Mouse (Mus musculus): ENCODE results near the gene Vsig2.

The Vsig2 gene

DNA sequence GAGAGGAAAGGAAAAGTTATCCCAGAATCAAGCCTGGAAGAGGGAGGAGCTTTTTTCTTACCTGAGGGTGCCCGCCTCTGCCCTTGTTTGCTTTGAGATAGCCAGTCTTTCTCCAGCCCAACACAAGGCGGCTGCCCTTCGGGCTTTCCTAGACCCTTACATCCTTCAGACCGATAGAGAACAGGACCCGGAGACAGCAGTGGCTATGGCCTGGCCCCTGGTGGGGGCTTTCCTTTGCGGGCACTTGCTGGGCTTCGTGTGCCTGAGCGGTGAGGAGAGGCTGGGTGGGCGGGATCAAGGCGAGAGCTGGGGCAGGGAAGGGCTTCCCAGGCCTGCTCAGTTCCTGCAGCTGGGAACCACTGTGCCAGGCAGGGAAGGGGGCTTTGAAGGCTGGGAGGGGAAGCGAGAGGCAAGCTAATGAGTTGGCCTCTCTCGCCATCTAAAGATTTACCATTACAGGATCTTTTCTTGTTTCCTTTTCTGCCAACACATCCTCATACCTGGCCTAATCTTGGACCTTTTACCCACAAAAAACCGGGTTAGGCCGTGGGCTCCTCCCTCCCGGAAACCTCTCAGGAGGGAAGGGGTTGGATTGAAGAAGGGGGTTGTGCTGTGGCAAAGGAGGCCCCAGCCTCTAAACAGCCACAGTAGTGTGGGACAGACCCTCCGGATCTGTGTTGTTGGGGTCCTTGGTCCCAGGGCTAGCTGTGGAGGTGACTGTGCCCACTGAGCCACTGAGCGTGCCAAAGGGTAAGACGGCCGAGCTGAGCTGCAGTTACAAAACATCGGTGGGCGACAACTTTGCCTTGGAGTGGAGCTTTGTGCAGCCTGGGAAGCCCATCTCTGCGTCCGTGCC, at the start of gene Vsig2:
Gene Vsig2 (plus strand): TSS at position 86 of the 856 bp plus-strand sequence.
- DNase-seq (ENCODE audit: low spot score) = peak; percentile 27

DNA sequence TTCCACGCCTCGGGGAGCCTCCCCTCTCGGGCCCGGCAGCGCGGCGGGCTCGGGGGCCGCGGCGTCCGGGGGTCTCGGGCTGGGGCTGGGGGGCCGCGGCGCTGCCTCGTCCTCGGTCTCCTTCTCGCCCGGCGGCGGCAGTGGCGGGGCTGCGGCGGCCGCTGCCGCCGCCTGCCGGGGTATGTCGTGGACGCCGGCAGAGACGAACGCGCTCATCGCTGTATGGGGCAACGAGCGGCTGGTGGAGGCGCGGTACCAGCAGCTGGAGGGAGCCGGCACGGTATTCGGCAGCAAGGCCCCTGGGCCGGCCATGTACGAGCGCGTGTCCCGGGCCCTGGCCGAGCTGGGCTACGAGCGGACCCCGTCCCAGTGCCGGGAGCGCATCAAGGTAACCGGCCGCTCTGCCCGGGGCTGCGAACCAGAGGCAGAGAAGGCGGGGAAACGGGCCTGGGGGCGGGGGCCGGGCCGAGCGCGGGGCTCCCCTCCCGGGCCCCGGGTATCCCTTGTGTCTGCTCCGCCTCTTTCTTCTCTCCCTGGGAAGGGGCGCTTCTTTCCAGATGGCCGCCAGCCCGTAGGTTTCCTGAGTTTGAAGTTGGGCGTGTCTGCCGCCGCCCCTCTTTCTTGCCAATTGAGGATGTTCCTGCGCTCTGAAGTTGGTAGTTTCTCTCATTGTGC, 49.5 kb upstream of the Vsig2 start:
- peak; percentile 32 for DNase-seq (ENCODE audit: low spot score)

DNA sequence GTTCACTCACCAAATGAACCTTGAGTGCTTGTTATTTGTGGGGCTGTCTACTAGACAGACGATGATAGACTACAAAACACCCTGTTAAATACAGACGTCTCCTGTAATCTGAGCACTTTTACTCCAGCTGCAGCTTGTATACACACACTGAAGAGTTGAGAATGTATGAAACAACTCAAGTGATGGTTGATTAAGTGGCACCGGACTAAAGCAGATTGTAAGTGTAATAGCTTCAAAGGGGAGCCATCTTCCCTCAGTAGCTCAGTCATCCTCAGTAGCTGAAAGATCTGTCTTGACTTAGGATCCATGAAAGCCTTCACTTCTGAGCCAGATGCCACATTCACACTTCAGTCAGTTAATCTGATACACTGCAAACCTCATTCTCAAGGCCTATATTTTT, 43.3 kb upstream of the Vsig2 start:
- DNase-seq (ENCODE audit: low spot score) = no peak

DNA sequence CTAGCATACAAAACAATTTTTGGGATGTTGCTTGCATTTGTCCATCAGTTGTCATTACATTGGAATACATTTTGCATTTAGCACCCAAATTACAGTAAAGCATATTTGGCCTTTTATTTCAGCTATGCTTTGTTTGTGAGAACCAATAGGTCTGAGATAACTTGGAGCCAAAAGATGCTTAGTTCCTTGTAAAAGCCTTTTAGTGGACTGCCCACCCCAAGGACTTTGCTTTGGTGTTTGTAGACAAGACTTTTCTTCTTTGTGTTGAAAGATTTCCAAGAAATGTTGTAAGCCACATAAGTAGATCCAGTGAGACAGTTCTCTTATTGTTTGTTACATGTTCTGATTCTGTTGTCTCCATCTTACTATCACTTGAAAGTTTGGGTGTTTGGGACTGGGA, 42.7 kb upstream of the Vsig2 start:
- DNase-seq (ENCODE audit: low spot score) = no peak

DNA sequence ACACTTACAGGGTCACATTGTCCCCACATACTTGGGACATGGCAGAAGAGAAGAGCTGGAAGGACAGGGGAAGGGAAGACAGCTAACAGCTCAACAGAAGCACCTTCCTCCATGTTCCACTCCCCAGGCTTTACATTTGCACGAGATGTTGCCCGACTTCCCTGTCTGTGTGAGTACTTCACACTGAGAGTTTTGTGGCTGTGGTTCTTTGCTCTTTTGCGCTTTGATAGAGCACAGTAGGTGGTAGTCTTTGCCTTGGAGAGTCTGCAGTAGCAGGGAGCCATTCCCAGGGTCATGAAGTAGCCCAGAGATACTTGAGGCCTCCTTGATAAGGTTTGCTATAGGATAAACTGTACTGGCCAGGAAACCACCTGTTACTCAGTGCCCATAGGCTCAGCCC, 38.9 kb upstream of the Vsig2 start:
- no peak for DNase-seq (ENCODE audit: low spot score)

DNA sequence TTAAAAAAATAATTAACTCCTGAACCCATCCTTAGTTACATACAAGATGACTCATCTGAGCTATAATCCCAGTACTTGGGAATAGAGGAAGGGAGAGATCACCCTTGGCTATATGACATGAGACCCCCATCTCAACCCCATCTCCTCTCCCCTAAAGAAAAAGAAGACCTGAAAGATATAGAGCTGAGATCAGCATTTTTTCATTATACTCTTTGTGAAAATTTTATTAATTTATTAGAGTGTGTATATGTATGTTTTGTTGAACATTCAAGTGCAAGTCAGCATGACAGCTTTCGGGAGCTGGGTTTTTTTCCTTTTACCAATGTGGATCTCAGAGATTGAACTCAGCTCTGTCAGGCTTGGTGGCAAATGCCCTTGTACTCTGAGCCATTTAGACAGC, 37.9 kb upstream of the Vsig2 start:
- no peak for DNase-seq (ENCODE audit: low spot score)

DNA sequence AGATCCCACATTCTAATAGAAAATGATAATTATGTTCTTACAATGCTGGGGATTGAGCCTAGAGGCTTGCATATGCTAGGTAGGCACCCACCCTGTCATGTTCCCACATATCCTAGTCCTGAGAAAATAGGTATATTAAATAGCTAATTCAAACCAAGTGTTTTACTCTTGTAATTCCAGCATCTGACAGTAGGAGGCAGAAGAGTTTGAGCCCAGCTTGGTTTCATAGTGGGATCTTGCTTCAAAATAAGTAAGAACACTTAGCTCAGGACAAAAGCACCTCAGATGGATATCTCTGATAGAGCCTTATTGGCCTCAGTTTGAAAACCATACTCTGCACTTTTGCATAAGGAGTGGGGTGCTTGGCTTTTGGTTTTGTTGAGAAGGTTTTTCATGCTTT, 34.7 kb upstream of the Vsig2 start:
- no peak for DNase-seq (ENCODE audit: low spot score)

DNA sequence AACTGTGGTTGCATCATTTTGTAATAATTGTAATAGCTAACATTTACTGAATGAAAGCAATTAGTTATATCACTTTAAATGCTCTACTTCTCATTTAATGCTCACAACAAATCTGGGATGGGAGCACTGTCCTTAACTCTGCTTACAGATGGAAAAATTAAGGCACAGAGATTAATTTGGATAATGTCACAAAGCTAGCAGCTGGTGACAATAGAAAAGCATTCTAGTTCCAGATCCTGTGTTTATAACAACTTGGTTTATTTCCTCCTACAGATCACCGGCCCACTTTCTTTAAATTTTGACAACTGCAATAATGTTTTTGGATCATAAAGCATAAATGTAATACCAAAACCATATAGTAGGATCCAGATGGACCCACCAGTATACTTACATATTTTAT, 33.0 kb upstream of the Vsig2 start:
- no peak for DNase-seq (ENCODE audit: low spot score)

DNA sequence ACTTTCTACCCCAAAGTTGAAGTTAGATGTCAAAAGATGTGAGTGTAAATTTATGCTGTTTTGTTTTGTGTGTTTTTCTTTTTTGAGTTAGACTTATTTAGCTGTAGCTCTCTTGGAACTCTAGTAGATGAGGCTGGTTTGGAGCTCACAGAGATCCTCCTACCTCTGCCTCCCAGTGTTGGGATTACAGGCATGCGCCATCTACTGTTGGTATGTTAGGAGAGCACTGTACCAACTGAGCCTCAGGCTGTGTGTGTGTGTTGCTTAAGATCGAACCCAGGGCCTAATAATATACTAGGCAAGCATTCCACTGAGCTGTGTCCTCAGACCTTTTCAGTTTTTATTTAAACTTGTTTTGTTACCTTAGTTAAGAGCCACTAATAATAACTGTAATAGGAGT, 27.0 kb upstream of the Vsig2 start:
- no peak for DNase-seq (ENCODE audit: low spot score)

DNA sequence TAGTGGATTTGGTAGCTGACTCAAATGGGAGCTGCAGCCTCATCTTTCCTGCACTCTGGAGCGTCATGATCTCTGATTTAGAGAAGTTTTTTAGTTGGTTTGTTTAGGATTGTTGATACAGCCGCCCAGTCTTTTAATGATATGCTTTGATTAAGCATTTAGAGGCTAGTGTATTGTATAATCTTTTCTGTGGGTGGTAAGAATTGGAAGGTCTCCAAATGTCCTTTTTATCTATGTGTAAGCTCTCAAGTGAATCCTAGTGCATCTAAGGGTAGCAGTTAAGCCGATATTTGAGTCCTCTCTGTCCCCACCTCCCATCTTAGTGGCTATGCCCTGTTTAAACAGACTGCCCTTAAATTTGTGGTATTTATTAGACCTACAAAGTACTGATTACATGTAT, 24.6 kb upstream of the Vsig2 start:
- no peak for DNase-seq (ENCODE audit: low spot score)

DNA sequence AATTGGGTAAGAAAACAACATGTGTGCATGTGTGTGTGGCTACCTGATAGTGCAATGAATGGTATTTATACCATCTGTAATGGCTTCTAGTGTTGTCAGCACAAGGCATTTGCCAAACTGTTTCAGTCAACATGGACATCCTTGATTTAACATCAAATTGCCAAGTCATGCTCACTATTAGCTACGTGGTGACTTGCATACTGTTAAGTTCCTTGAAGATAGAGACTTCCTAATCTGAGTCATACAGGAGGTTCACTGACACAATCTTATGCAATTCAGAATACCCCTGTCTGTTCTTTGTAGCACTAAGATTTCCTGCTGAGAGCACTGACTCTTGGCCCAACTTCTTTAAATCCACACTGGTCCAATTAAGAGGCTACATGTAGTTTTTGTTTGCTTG, 21.6 kb upstream of the Vsig2 start:
- no peak for DNase-seq (ENCODE audit: low spot score)

DNA sequence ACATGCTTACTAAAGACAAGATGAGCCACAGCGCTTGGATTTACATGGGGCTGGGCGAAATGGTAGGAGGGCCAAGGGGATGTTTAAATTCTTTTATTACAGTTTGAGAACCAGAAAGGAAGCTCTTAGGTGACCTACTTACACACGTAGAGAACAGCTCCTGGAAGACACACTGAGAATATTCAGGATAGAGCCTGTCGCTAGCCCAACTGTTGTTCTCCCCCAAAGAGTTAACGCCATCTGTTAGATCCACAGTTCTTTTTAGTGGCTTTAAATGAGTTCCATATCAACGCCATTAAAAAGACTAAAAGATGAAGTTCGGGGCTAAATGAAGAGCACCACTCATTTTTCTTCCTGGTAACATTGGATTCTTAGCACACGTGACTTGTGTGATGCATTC, 20.1 kb upstream of the Vsig2 start:
- DNase-seq (ENCODE audit: low spot score) = no peak

DNA sequence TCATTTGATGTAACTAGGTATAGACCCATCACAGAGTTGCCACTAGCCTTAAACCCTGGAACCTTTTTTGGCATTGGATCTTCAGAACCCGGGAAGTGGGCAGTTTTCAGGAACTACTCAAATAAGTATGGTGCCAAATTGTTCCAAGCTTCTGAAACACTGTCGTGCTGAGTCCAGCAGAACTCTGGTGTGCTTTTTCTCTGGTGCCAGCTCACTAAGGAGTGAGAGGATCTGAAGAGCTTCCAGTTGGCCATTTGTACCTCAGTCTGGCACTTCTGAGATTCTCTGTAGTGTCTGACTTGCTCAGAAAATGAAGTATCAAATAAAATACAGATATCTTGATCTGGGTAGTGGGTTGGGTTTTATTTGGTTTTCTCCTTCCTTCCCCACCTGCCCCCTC, 19.1 kb upstream of the Vsig2 start:
- DNase-seq (ENCODE audit: low spot score) = no peak

DNA sequence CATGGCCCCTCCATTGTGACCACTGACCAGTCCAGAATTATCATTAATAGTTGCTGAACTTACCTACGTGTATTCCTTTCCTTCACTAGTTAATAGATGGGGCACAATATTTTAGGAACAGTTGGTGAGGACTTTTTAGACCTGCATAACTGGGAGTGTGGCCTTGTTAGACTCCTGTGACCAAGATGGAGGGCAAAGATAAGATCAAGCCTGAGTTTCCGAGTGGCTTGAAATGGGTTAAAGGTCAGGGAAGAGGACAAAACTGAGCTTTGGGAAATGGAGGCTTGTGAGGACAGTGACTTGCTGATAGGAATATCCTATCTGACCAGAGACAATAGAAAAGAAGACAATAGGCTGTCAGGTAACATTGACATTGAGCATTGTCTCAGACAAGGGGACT, 13.6 kb upstream of the Vsig2 start:
- DNase-seq (ENCODE audit: low spot score) = no peak

DNA sequence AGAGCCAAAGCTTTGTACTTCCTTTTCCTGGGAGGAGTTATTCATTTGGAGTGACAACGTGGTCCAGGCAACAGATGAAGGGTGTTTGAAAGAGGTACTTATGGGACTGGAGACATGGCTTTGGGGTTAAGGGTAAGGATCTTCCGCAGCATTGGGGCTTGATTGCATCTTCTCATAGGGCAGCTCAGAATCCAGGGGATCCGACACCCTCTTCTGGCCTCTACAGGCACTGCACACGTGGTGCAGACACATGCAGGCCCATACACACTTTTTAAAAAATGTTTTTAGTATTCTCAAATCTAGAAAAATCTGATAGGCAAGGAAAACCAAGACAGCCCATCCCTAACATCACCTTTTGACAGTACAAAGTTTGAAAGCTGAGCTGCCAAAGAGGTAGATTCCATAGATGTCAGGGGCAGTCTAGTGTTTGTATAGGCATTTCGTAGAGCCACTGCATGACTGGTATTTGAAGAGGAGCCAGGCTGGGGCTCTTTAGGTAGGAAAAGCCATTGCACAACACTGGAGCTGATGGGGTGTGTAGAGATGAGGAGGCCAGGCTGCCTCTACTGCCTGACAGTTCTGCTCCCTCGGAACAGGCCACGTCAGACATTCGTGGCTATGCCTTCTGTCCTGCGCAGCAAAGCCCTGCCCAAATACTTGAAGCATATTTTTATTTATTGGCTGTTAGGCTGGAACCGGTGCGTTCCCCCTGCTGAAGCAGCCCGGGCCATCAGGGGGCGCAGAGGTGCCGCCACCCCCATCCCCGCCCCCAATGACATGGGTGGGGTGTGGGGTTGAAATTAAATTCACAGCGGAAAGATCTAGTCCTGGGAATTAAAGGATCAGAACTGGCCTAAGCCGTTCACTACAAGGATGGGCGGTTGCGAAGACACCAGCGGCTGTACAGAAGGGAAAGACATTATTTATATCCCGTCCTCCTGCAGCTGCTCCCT, 12.3 kb upstream of the Vsig2 start:
- DNase-seq (ENCODE audit: low spot score) = peak; percentile 18

DNA sequence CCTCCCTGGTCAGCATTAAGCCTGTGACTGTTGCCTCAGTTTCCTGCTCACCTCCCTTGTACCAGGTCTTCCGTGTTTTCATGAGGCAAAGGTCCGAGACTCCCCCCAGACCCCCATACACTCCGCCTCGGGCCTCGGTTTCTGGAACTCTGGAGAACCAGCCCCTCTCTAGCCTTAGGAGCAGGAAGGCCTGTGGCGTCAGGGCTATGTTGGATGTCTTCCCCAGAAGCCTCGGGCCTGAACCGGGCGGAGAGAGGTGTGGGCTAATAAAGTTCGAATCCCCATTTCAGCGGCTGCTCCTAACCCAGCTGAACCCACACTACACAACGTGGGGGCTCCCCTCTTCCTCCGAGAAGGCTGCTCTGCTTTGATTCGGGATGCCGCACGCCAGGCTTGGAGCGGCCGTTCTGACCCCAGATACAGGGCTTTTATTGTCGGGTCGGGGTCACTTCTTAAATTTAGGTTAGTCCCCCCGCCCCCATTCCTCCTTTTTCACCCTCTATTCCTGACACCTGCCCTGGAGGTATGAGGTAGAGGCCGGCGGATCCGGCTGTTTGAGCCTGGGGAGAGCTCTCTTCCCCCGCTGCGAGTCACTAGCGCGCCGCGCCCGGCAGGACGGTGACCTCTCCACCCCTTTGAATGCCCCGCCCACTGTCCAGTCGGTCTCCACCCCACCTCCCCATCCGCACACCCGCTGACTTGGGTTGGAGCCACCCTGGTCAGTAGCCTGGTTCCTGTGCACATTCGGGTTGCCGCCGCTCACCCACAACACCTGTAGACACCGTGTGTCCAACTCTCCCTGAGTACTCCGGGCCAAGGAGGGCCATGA, 11.4 kb upstream of the Vsig2 start, which contains the start of gene Esam:
Gene Esam (plus strand): TSS at position 683 of the 829 bp plus-strand sequence.
- DNase-seq (ENCODE audit: low spot score) = peak; percentile 73

DNA sequence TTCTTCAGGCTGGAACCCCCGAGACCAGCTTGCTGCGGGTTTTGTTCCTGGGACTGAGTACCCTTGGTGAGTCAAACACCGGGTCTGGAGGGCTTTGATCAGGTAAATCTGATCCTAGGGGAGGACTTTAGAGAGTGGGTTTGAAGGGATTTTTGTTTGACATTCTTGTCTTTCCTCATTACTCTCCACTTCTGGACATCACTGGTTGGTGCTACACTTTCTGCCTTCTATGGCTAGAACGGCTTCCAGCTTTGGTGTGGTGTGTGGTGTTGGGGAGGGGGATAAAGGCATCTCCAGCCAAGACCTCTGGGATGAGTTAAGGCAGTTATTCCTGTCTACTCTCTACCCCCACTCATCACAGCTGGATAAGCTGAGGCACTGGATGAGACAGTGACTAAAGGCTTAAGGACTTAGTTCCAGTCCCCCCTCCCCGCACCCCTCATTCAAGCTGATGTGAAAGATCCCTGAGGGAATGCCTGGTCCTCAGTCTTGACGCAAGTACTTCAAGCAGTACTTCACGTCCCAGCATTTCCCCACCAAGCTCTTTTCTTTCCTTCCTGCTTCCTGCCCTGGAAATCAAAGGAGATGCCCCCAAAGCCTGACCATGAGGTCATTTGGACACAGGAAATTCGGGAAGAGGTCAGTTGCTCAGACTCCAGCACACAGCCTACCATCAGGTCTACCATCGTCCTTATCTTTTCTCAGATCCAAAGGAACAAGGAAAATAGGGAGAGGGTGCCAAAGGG, 10.7 kb upstream of the Vsig2 start:
- no peak for DNase-seq (ENCODE audit: low spot score)

DNA sequence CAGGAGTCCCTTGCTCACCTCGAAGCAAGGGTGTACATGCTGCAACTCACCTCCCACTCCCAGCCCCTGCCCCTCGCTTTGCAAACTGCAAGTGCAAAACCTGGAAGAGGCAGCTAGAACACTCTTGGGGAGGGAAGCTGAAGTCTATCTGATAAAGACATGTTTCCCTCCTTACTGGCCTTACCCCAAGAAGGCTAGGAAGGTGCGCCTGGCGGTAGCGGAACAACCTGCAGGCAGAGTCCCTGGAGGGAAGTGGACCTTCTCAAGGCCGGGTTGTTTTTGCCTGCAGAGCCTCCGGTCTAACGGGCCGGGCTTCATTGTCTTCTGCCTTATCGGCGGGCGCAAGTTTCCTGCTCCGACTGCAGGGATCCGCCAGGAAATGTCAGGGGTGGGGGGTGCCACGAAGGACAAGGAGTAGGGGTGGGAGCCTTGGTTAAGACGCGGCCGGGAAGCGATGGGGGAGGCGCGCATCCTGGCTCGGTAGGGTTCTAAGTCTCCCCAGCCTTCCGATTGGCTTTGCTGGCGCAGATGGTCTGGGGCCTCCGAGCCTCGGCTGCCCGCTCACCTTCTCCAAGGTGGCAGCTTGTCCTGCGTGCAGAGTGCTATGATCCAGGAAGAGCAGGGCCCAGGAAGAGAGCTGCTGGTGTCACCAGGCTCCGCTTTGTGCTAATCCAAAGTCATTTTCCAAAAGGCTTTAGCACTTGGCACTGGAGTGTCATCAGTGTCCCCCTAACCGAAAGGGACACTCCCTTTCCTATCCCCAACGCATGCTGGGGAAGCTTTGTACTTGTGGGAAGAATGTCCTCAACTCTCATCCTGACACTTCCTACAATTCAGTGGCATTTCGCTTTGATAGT, 8.8 kb upstream of the Vsig2 start:
- DNase-seq (ENCODE audit: low spot score) = peak; percentile 67

DNA sequence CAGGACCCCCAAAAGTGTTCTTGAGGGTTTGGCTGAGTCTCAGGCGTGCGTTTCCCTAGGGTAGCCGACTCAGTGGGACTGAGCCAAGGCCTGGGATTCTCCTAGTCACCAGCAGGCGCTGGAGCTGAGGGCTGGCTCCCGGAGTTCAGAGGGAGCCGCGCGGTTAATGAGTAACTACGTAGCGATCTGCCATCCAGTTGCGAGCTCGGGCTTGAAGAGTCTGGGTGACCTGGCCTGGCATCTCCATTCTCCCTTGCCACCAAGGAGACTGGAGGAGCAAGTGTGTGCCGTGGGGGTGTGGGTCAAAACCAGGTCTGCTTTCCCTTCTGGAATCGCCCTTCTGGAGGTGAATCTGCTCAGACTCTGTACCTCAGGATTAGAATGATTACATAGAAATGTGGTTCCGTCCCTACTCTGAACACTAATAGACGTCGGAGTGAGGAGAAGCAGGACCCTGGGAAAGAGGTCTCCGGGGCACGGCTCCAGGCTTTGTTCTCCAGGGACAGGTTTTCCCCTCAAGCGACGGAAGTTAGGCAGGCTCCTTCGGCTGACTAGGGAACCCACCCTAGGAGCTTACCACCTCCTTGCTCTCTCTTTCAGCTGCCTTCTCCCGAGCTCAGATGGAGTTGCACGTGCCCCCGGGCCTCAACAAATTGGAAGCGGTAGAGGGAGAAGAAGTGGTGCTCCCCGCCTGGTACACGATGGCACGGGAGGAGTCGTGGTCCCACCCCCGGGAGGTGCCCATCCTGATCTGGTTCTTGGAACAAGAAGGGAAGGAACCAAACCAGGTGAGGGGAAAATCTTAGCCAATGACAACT, 8.0 kb upstream of the Vsig2 start:
- DNase-seq (ENCODE audit: low spot score) = peak; percentile 85
